Mouse (Mus musculus): Measurements from ENCODE around the gene Rpl38. TPM values are rescaled to one million over a fixed set of nuclear protein-coding genes. Genes with fewer than 3 reads are reported as not detected.
"Not testable (repeated sequence)": the region's sequence is repeated elsewhere in the genome, so short reads cannot be mapped to it uniquely, and the experiment has no call there.

Gene Rpl38
- polyA plus RNA-seq, 1 experiment from 2014 or later, result 1,181 TPM

DNA sequence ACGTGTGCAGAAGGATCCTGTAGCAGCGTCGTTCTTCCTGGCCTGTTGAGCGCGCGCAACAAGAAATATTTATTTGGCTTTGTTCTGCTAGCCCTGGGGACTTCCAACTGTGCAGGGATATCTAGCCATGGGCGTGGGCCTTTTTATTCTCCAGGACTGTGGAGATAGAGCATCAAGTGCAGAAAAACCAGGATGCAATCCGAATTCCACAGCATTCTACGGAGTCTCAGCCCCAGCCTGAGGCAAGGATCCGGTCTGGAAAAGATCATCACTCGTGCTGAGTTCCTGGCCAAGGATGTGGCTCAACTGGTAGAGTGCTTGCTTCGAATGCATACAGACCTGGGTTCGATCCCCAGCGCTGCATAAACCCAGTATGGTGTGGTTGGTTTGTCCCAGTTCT lies 6.2 kb upstream of the Rpl38 start:
- Histone ChIP-seq H3K4me3 (no peak overlapping the region), H3K4me2 (no peak overlapping the region), H3K36me3 (no peaks in the 10 kb centered on the region), H3K9me3 (replicated peaks) (no peaks in the 10 kb centered on the region), H3K27ac (no peak overlapping the region), H3K4me1 (peaks cover 11% of the 10 kb centered on the region; the same call in 1 of the 2 replicates), H3K27me3 (replicated peaks) (peaks cover 17% of the 10 kb centered on the region; the same call in 1 of the 2 replicates), H3K9ac (no peak overlapping the region)
- 74% methylated on average over 14 of the region's 14 CpGs for WGBS (ENCODE audit: insufficient replicate concordance)
- ATAC-seq, result no peak

DNA sequence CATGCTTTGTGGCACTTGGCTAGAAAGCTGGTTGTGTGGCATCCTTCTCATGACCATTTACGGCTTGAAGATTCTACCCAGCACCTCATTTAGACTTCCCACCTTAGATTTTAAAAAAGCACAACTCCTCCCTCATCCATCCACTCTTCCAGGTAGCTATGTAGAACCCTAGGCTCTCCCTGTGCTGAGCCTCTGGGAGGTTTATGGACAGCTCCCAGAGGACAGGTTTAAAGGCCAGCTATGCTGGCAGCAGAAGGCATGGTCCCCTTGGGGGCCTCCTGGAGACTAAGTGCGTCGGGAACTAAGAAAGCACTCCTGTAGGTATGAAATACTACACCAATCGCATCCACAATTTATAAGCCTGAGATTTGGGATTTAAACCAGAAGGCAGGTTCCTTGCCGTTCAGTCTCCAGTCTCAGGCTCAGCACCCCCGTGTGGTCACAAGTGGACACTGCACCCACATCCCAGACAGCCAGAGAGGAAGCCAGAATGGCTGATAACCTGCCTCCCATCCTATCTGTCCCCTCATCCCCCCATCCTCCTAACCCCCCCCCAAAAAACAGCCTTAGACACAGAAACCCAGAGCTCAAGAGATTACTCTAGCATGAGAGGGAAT lies 5.5 kb upstream of the Rpl38 start:
- Histone ChIP-seq H3K27me3 (replicated peaks) (peaks cover 13% of the 10 kb centered on the region; the same call in 1 of the 2 replicates), H3K9ac (no peak overlapping the region), H3K27ac (no peak overlapping the region), H3K4me3 (no peak overlapping the region), H3K4me1 (peaks cover 16% of the 10 kb centered on the region), H3K4me2 (no peak overlapping the region), H3K9me3 (replicated peaks) (no peaks in the 10 kb centered on the region), H3K36me3 (no peaks in the 10 kb centered on the region)
- 28% methylated on average over 6 of the region's 6 CpGs for WGBS (ENCODE audit: insufficient replicate concordance)
- no peak for ATAC-seq

GRCm38 (mm10) chr11:114664164-114664563 lies 4.2 kb upstream of the Rpl38 start:
- H3K4me3 ChIP-seq, result no peak overlapping the region
- H3K4me1 ChIP-seq, result peaks cover 19% of the 10 kb centered on the region
- H3K4me2 ChIP-seq, result no peak overlapping the region
- H3K36me3 ChIP-seq, result no peaks in the 10 kb centered on the region
- no peaks in the 10 kb centered on the region for H3K9me3 ChIP-seq (replicated peaks)
- H3K27ac ChIP-seq, result no peak overlapping the region
- no peak for ATAC-seq
- H3K9ac ChIP-seq, result no peak overlapping the region
- 64% methylated on average over 7 of the region's 7 CpGs for WGBS (ENCODE audit: insufficient replicate concordance)
- peaks cover 13% of the 10 kb centered on the region; the same call in 1 of the 2 replicates for H3K27me3 ChIP-seq (replicated peaks)

DNA sequence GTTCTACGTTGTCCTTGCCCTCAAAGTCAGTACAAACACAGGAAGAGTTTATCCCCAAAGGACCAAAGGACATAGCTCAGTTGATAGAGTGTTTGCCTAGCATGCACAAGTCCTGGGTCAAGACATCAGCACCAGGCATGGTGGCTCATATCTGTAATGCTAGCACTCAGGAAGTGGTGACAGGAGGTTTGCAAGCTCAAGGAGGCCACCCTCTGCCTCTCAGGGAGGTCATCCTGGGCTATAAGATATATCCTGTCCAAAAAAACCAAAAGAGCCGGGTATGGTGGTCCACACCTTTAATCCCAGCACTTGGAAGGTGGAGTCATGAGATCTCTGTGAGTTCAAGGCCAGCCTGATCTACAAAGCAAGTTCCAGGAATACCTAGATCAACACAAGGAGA lies 2.9 kb upstream of the Rpl38 start:
- no peak overlapping the region for H3K9ac ChIP-seq
- H3K27ac ChIP-seq, result no peak overlapping the region
- H3K27me3 ChIP-seq (replicated peaks), result peaks cover 13% of the 10 kb centered on the region; the same call in 1 of the 2 replicates
- 19% methylated on average over 2 of the region's 2 CpGs for WGBS (ENCODE audit: insufficient replicate concordance)
- no peak overlapping the region for H3K4me3 ChIP-seq
- no peak overlapping the region for H3K4me2 ChIP-seq
- H3K36me3 ChIP-seq, result peaks cover 10% of the 10 kb centered on the region
- peaks cover 31% of the 10 kb centered on the region for H3K4me1 ChIP-seq
- H3K9me3 ChIP-seq (replicated peaks), result no peaks in the 10 kb centered on the region
- no peak for ATAC-seq

DNA sequence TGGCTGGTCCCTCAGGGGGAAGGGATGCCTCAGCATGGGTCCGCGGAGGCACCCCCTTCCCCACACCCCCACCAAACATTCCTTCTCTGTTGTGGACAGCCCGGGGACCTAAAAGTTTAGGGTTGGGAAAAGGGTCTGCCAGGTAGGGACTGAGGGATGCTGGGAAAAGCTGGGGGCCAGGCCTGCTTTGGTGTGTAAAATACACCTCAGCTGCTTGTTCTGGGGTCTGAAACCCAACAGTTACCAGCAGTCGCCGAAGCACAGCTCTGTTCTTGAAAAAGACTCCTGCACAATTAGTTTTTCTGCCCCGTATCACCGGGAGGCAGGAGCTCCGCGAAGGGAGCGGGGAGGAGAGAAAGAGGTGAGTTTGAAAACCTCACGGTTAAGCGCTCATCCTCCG lies 1.5 kb upstream of the Rpl38 start:
- peaks cover 23% of the 10 kb centered on the region for H3K36me3 ChIP-seq
- H3K27ac ChIP-seq, result no peak overlapping the region
- 24% methylated on average over 13 of the region's 13 CpGs for WGBS (ENCODE audit: insufficient replicate concordance)
- H3K27me3 ChIP-seq (replicated peaks), result peaks cover 13% of the 10 kb centered on the region; the same call in 1 of the 2 replicates
- H3K4me2 ChIP-seq, result no peak overlapping the region
- no peak overlapping the region for H3K4me3 ChIP-seq
- H3K9me3 ChIP-seq (replicated peaks), result no peaks in the 10 kb centered on the region
- ATAC-seq, result no peak
- H3K4me1 ChIP-seq, result peaks cover 45% of the 10 kb centered on the region
- no peak overlapping the region; the same call in 1 of the 2 replicates for H3K9ac ChIP-seq

DNA sequence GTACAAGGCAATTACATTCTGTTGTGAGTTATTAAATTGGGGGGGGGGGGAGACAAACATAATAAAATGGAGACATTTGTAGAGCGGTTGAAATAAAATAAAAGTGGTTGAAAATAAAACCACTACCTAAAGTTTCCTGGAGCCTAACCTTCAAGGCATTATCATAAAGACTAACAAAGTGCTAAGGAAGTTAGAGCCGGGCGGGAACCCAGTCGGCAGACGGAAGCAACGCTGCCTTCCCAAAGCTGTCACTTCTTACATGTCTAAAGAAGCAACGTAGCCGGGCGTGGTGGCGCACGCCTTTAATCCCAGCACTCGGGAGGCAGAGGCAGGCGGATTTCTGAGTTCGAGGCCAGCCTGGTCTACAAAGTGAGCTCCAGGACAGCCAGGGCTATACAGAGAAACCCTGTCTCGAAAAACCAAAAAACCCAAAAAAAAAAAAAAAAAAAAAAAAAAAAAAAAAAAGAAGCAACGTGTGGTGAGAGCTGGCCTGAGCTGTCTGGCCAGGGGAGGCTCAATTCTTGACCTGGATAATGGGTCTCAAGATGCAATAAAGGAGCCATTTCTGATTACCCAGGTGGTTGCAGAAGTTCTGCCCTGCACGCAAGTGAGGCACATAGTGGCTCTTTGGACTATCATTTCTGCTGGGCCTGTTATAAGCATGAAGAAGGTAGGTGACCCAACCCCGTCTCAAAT lies 940 bp upstream of the Rpl38 start:
- Histone ChIP-seq H3K4me3 (no peak overlapping the region), H3K9ac (no peak overlapping the region), H3K9me3 (replicated peaks) (no peaks in the 10 kb centered on the region), H3K4me1 (peaks cover 47% of the 10 kb centered on the region), H3K36me3 (peaks cover 29% of the 10 kb centered on the region), H3K27me3 (replicated peaks) (peaks cover 13% of the 10 kb centered on the region; the same call in 1 of the 2 replicates), H3K4me2 (peak overlapping the region; percentile 45), H3K27ac (no peak overlapping the region)
- no peak for ATAC-seq
- 23% methylated on average over 17 of the region's 18 CpGs for WGBS (ENCODE audit: insufficient replicate concordance)

DNA sequence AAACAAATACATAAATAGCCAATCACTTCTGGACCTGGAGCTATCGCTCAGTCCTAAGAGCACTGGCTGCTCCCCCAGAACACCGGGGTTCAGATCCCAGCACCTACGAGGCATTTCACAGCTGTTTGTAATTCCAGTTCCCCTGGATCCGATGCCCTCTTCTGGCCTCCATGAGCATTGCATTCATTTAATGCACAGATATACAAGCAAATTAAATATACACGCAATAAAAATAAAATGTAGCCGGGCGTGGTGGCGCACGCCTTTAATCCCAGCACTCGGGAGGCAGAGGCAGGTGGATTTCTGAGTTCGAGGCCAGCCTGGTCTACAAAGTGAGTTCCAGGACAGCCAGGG lies 415 bp upstream of the Rpl38 start:
- not testable (repeated sequence) for ATAC-seq; H3K4me3 ChIP-seq; H3K27ac ChIP-seq; H3K9me3 ChIP-seq (replicated peaks); H3K9ac ChIP-seq
- 11% methylated on average over 11 of the region's 11 CpGs for WGBS (ENCODE audit: insufficient replicate concordance)
- Histone ChIP-seq H3K4me2 (peak overlapping the region; percentile 45), H3K4me1 (peaks cover 52% of the 10 kb centered on the region), H3K27me3 (replicated peaks) (peaks cover 13% of the 10 kb centered on the region; the same call in 1 of the 2 replicates), H3K36me3 (peaks cover 34% of the 10 kb centered on the region)

DNA sequence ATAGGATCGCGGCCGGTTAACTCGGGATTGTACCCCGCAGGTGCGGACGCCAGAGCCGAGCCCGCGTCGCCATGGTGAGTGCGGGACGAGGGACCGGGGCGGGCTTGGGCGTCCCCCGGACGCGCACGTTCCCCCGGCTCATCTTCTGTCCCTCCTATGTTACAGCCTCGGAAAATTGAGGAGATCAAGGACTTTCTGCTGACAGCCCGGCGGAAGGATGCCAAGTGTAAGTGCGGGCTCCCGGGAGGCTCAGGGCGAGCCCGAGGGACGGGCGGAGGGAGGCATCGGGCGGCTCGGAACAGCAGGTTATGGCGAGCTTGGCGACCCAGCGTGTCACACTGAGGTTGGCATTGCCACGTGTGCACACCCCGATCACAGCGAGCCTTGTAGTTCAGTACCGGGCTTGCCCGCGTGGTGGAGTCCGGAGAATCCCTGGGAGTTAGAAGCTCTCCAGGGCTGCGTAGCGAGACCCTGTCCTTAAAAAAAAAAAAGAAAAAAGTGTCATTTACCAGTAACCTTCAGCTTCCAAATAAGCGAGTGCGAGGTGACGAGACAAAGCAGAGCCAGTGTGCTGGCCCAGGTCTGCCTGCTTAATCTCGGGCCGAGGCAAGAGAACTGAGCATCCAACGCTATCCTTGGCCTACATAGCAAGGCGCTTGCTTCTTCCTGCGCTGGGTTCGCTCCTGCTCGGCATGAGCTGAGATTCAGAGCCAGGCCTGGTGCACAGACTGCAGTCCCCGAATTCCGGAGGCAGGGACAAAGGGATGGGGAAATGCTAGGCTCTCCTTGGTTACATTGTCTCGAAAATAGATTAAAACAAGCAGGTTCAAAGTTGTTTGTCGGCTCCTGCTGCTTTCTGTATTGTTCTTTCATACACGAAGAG lies 658 bp downstream of the Rpl38 start:
- Histone ChIP-seq H3K9me3 (replicated peaks) (no peaks in the 10 kb centered on the region), H3K4me3 (peak overlapping the region; percentile 85), H3K4me2 (peak overlapping the region; percentile 75), H3K27ac (peak overlapping the region; percentile 84), H3K36me3 (peaks cover 45% of the 10 kb centered on the region), H3K4me1 (peaks cover 59% of the 10 kb centered on the region), H3K9ac (peak overlapping the region; percentile 89), H3K27me3 (replicated peaks) (peaks cover 13% of the 10 kb centered on the region; the same call in 1 of the 2 replicates)
- WGBS (ENCODE audit: insufficient replicate concordance), result under 1% methylated on average over 60 of the region's 60 CpGs
- ATAC-seq, result peak; percentile 58

GRCm38 (mm10) chr11:114669651-114670168 lies 1.4 kb downstream of the Rpl38 start:
- no peaks in the 10 kb centered on the region for H3K9me3 ChIP-seq (replicated peaks)
- H3K36me3 ChIP-seq, result peaks cover 46% of the 10 kb centered on the region
- H3K9ac ChIP-seq, result peak overlapping the region; percentile 89
- peaks cover 61% of the 10 kb centered on the region for H3K4me1 ChIP-seq
- peak; percentile 16; the same call in 1 of the 2 replicates for ATAC-seq
- peak overlapping the region; percentile 84 for H3K27ac ChIP-seq
- H3K4me2 ChIP-seq, result peak overlapping the region; percentile 75
- 9% methylated on average over 12 of the region's 12 CpGs for WGBS (ENCODE audit: insufficient replicate concordance)
- H3K4me3 ChIP-seq, result peak overlapping the region; percentile 85
- peaks cover 13% of the 10 kb centered on the region; the same call in 1 of the 2 replicates for H3K27me3 ChIP-seq (replicated peaks)

DNA sequence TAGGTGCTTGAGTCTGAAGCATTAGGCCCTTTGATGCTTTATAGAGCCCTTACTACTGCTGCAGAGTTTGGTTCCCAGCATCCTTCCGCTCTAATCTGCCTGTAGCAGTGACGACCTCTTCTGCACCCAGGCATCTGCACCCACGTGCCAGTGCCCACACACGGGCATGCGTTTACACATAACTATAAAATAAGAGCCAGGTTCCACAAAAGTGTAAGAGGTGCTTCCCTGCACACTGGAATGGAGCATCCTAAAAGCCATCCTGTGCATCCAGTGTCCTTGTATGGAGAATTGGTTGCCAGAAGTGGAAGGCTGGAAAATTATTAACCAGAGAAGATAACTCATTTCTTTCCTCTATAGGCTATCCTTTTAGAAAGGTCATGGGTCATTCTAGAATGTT lies 2.8 kb downstream of the Rpl38 start:
- Histone ChIP-seq H3K9ac (peak overlapping the region; percentile 89; the same call in 1 of the 2 replicates), H3K4me3 (peak overlapping the region; percentile 85; the same call in 1 of the 2 replicates), H3K27ac (peak overlapping the region; percentile 84; the same call in 1 of the 2 replicates), H3K27me3 (replicated peaks) (peaks cover 15% of the 10 kb centered on the region), H3K9me3 (replicated peaks) (no peaks in the 10 kb centered on the region), H3K36me3 (peaks cover 46% of the 10 kb centered on the region), H3K4me1 (peaks cover 69% of the 10 kb centered on the region), H3K4me2 (peak overlapping the region; percentile 75)
- no peak for ATAC-seq
- 84% methylated on average over 5 of the region's 5 CpGs for WGBS (ENCODE audit: insufficient replicate concordance)

DNA sequence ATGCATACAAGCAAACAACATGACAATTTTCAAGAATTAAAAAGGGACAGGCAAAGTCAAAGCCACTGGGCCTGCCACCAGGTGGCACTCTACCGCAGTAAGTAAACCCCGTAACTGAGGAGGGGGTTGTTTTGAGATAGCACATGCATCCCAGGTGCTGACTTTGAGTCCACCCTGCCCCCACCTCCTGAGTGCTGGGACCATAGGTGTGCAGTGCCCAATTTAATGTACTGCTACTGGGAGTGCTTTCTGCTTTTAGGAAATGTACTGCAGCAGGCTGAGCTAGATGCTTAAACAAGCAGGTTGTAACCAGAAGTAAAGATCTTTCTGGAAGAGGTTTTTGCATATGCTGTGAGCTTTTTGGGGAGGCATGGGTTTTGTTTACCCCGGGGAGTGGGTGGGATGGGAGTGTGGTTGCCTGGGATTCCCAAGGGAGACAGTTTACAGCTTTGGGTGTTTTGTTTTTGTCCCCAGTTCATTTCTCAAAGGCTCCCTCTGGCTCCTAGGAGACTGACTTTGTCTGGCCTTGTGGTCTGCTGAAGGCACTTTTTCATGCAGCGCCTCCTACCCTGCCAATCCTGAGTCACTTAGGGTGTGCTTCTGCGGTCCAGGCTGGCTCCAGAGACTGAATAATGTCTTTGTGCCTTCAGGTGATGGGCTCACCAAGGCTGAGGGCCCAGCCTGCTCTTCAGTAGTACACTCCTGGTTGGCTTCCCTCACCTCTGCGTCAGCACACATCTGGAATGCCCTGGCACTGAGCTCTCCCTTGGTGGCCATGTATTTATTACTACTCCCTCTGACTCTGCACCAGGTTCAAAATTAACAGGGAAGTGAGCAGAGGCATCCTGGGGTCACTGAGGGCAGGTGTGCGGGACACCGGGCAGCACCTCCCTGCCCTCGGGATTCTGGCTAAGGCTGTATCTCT lies 4.7 kb downstream of the Rpl38 start:
- H3K27me3 ChIP-seq (replicated peaks), result peaks cover 22% of the 10 kb centered on the region
- no peaks in the 10 kb centered on the region for H3K9me3 ChIP-seq (replicated peaks)
- H3K36me3 ChIP-seq, result peaks cover 46% of the 10 kb centered on the region
- H3K4me2 ChIP-seq, result no peak overlapping the region
- no peak overlapping the region for H3K9ac ChIP-seq
- peak overlapping the region; percentile 60 for H3K27ac ChIP-seq
- H3K4me1 ChIP-seq, result peaks cover 69% of the 10 kb centered on the region
- 59% methylated on average over 9 of the region's 9 CpGs for WGBS (ENCODE audit: insufficient replicate concordance)
- no peak overlapping the region for H3K4me3 ChIP-seq
- no peak for ATAC-seq

All from liver, embryonic 12.5 days (tissue).